Mouse (Mus musculus) stomach, postnatal 0 days (tissue): ENCODE data around the gene Tpm4.

Experiments
- CTCF ChIP-seq: IDR thresholded peaks from 2 replicates; pipeline ENCODE4 v1.5.1; 2016; ENCODE audit warnings: antibody characterized with exemption, low read depth, mild to moderate bottlenecking, moderate library complexity
- EP300 ChIP-seq: optimal IDR thresholded peaks from 2 replicates; pipeline ENCODE3; 2016; ENCODE audit warnings: antibody characterized with exemption

DNA sequence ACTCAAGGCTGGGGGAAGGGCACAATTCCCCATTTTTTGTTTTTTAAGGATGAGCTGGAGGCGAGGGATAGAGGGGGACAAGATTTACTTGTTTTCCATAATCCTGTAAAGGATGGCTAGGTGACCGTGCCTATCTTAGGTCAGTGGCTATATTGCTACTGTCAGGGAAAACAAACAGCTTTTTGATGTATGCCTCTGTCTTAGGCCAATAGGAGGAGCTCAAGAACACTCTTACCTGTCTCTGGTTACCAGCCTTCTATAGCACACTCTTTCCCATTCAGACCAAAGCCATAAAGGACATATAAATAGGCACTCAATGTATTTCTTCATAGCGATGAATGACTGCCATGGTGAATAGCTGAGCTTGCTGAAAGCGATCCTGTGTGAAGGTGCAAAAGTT lies 16.2 kb upstream of the Tpm4 start:
- TF ChIP-seq CTCF = peak; percentile 43; the same call in 1 of the 2 replicates
- TF ChIP-seq EP300 = no peak
